Mouse (Mus musculus): ENCODE data around the gene Slc38a4. TPM values are rescaled to one million over a fixed set of nuclear protein-coding genes. Genes with fewer than 3 reads are reported as not detected.

Slc38a4 gene
- polyA plus RNA-seq, 1 experiment from 2014 or later: 127 TPM

- H3K36me3 ChIP-seq (ENCODE audit: control insufficient read depth, insufficient read depth, low read length): no peaks in the 10 kb centered on the region
- peak overlapping the region; percentile 10 for H3K4me2 ChIP-seq (ENCODE audit: low read length)
- no peaks in the 10 kb centered on the region for H3K9me3 ChIP-seq (ENCODE audit: control insufficient read depth, low read length)
- 38% methylated on average over 5 of the region's 5 CpGs for WGBS
- no peak overlapping the region for H3K9ac ChIP-seq (ENCODE audit: low read length)
- H3K27ac ChIP-seq (replicated peaks in 1 of 2; ENCODE audit: control insufficient read depth in 1 of 2, insufficient read depth in 1 of 2, low read depth in 2 of 2, low read length in 2 of 2): 0 out of 4 replicates have a peak overlapping the region, but pooled peaks of 1 of the 2 experiments have one; percentile 19
- H3K4me1 ChIP-seq (ENCODE audit: control insufficient read depth in 2 of 2, insufficient read depth in 2 of 2, low read length in 2 of 2): peaks cover 0 to 11% of the 10 kb centered on the region in 2 experiments; a peak in 2 of 4 replicates
- no peak for ATAC-seq (ENCODE audit: insufficient number of reproducible peaks, insufficient read depth, low FRiP score, low read depth)
- no peak overlapping the region for H3K4me3 ChIP-seq (ENCODE audit: control insufficient read depth in 1 of 2, insufficient read depth in 1 of 2, low read depth in 1 of 2, low read length in 2 of 2)
- H3K27me3 ChIP-seq (ENCODE audit: control insufficient read depth, insufficient read depth, low read length): no peaks in the 10 kb centered on the region
Measured at GRCm38 (mm10) chr15:97085833-97086232, 30.1 kb upstream of the Slc38a4 start.

GRCm38 (mm10) chr15:97077665-97078064 is 21.9 kb upstream of the Slc38a4 start:
- Histone ChIP-seq H3K27ac (replicated peaks in 1 of 2; ENCODE audit: control insufficient read depth in 1 of 2, insufficient read depth in 1 of 2, low read depth in 2 of 2, low read length in 2 of 2) (no peak overlapping the region), H3K4me1 (ENCODE audit: control insufficient read depth in 2 of 2, insufficient read depth in 2 of 2, low read length in 2 of 2) (peaks cover 9 to 18% of the 10 kb centered on the region in 2 experiments), H3K27me3 (ENCODE audit: control insufficient read depth, insufficient read depth, low read length) (no peaks in the 10 kb centered on the region), H3K4me2 (ENCODE audit: low read length) (no peak overlapping the region), H3K9ac (ENCODE audit: low read length) (no peak overlapping the region), H3K9me3 (ENCODE audit: control insufficient read depth, low read length) (no peaks in the 10 kb centered on the region), H3K4me3 (ENCODE audit: control insufficient read depth in 1 of 2, insufficient read depth in 1 of 2, low read depth in 1 of 2, low read length in 2 of 2) (no peak overlapping the region), H3K36me3 (ENCODE audit: control insufficient read depth, insufficient read depth, low read length) (no peaks in the 10 kb centered on the region)
- 88% methylated on average over 6 of the region's 6 CpGs for WGBS
- ATAC-seq (ENCODE audit: insufficient number of reproducible peaks, insufficient read depth, low FRiP score, low read depth): no peak

GRCm38 (mm10) chr15:97076092-97076491 is 20.3 kb upstream of the Slc38a4 start:
- Histone ChIP-seq H3K9ac (ENCODE audit: low read length) (no peak overlapping the region), H3K27ac (replicated peaks in 1 of 2; ENCODE audit: control insufficient read depth in 1 of 2, insufficient read depth in 1 of 2, low read depth in 2 of 2, low read length in 2 of 2) (no peak overlapping the region), H3K4me1 (ENCODE audit: control insufficient read depth in 2 of 2, insufficient read depth in 2 of 2, low read length in 2 of 2) (peaks cover 9 to 20% of the 10 kb centered on the region in 2 experiments), H3K27me3 (ENCODE audit: control insufficient read depth, insufficient read depth, low read length) (no peaks in the 10 kb centered on the region), H3K9me3 (ENCODE audit: control insufficient read depth, low read length) (no peaks in the 10 kb centered on the region), H3K36me3 (ENCODE audit: control insufficient read depth, insufficient read depth, low read length) (no peaks in the 10 kb centered on the region), H3K4me3 (ENCODE audit: control insufficient read depth in 1 of 2, insufficient read depth in 1 of 2, low read depth in 1 of 2, low read length in 2 of 2) (no peak overlapping the region), H3K4me2 (ENCODE audit: low read length) (no peak overlapping the region)
- 77% methylated on average over 3 of the region's 3 CpGs for WGBS
- ATAC-seq (ENCODE audit: insufficient number of reproducible peaks, insufficient read depth, low FRiP score, low read depth): no peak

- Histone ChIP-seq H3K9me3 (ENCODE audit: control insufficient read depth, low read length) (no peaks in the 10 kb centered on the region), H3K4me2 (ENCODE audit: low read length) (no peak overlapping the region), H3K27ac (replicated peaks in 1 of 2; ENCODE audit: control insufficient read depth in 1 of 2, insufficient read depth in 1 of 2, low read depth in 2 of 2, low read length in 2 of 2) (no peak overlapping the region), H3K4me1 (ENCODE audit: control insufficient read depth in 2 of 2, insufficient read depth in 2 of 2, low read length in 2 of 2) (peaks cover 9 to 20% of the 10 kb centered on the region in 2 experiments), H3K27me3 (ENCODE audit: control insufficient read depth, insufficient read depth, low read length) (no peaks in the 10 kb centered on the region), H3K4me3 (ENCODE audit: control insufficient read depth in 1 of 2, insufficient read depth in 1 of 2, low read depth in 1 of 2, low read length in 2 of 2) (no peak overlapping the region), H3K36me3 (ENCODE audit: control insufficient read depth, insufficient read depth, low read length) (no peaks in the 10 kb centered on the region), H3K9ac (ENCODE audit: low read length) (no peak overlapping the region)
- no peak for ATAC-seq (ENCODE audit: insufficient number of reproducible peaks, insufficient read depth, low FRiP score, low read depth)
- 56% methylated on average over 4 of the region's 4 CpGs for WGBS
Measured at GRCm38 (mm10) chr15:97075240-97075639, 19.5 kb upstream of the Slc38a4 start.

GRCm38 (mm10) chr15:97072859-97073826 is 17.4 kb upstream of the Slc38a4 start:
- Histone ChIP-seq H3K27ac (replicated peaks in 1 of 2; ENCODE audit: control insufficient read depth in 1 of 2, insufficient read depth in 1 of 2, low read depth in 2 of 2, low read length in 2 of 2) (no peak overlapping the region), H3K4me2 (ENCODE audit: low read length) (no peak overlapping the region), H3K36me3 (ENCODE audit: control insufficient read depth, insufficient read depth, low read length) (no peaks in the 10 kb centered on the region), H3K9ac (ENCODE audit: low read length) (no peak overlapping the region), H3K27me3 (ENCODE audit: control insufficient read depth, insufficient read depth, low read length) (no peaks in the 10 kb centered on the region), H3K9me3 (ENCODE audit: control insufficient read depth, low read length) (no peaks in the 10 kb centered on the region), H3K4me1 (ENCODE audit: control insufficient read depth in 2 of 2, insufficient read depth in 2 of 2, low read length in 2 of 2) (peaks cover 9 to 22% of the 10 kb centered on the region in 2 experiments), H3K4me3 (ENCODE audit: control insufficient read depth in 1 of 2, insufficient read depth in 1 of 2, low read depth in 1 of 2, low read length in 2 of 2) (no peak overlapping the region)
- ATAC-seq (ENCODE audit: insufficient number of reproducible peaks, insufficient read depth, low FRiP score, low read depth): no peak
- 62% methylated on average over 13 of the region's 13 CpGs for WGBS

- no peaks in the 10 kb centered on the region for H3K27me3 ChIP-seq (ENCODE audit: control insufficient read depth, insufficient read depth, low read length)
- peaks cover 2 to 19% of the 10 kb centered on the region in 2 experiments; a peak in 3 of 4 replicates for H3K4me1 ChIP-seq (ENCODE audit: control insufficient read depth in 2 of 2, insufficient read depth in 2 of 2, low read length in 2 of 2)
- peak overlapping the region; percentile 57 to 71 for H3K27ac ChIP-seq (replicated peaks in 1 of 2; ENCODE audit: control insufficient read depth in 1 of 2, insufficient read depth in 1 of 2, low read depth in 2 of 2, low read length in 2 of 2)
- no peak overlapping the region for H3K4me3 ChIP-seq (ENCODE audit: control insufficient read depth in 1 of 2, insufficient read depth in 1 of 2, low read depth in 1 of 2, low read length in 2 of 2)
- no peaks in the 10 kb centered on the region for H3K36me3 ChIP-seq (ENCODE audit: control insufficient read depth, insufficient read depth, low read length)
- H3K4me2 ChIP-seq (ENCODE audit: low read length): peak overlapping the region; percentile 9; the same call in 1 of the 2 replicates
- 0 out of 2 replicates have a peak, but pooled peaks have one; percentile 66 for ATAC-seq (ENCODE audit: insufficient number of reproducible peaks, insufficient read depth, low FRiP score, low read depth)
- no peaks in the 10 kb centered on the region for H3K9me3 ChIP-seq (ENCODE audit: control insufficient read depth, low read length)
- H3K9ac ChIP-seq (ENCODE audit: low read length): peak overlapping the region; percentile 35; the same call in 1 of the 2 replicates
- 14% methylated on average over 8 of the region's 8 CpGs for WGBS
Measured at GRCm38 (mm10) chr15:97067340-97068136, 11.8 kb upstream of the Slc38a4 start.

- H3K9ac ChIP-seq (ENCODE audit: low read length): no peak overlapping the region
- no peaks in the 10 kb centered on the region for H3K27me3 ChIP-seq (ENCODE audit: control insufficient read depth, insufficient read depth, low read length)
- H3K9me3 ChIP-seq (ENCODE audit: control insufficient read depth, low read length): no peaks in the 10 kb centered on the region
- H3K4me3 ChIP-seq (ENCODE audit: control insufficient read depth in 1 of 2, insufficient read depth in 1 of 2, low read depth in 1 of 2, low read length in 2 of 2): no peak overlapping the region
- WGBS: 38% methylated on average over 5 of the region's 5 CpGs
- H3K4me2 ChIP-seq (ENCODE audit: low read length): no peak overlapping the region
- peak overlapping the region; percentile 57 to 71; a peak in 3 of 4 replicates for H3K27ac ChIP-seq (replicated peaks in 1 of 2; ENCODE audit: control insufficient read depth in 1 of 2, insufficient read depth in 1 of 2, low read depth in 2 of 2, low read length in 2 of 2)
- H3K4me1 ChIP-seq (ENCODE audit: control insufficient read depth in 2 of 2, insufficient read depth in 2 of 2, low read length in 2 of 2): peaks cover 2 to 17% of the 10 kb centered on the region in 2 experiments; a peak in 3 of 4 replicates
- H3K36me3 ChIP-seq (ENCODE audit: control insufficient read depth, insufficient read depth, low read length): no peaks in the 10 kb centered on the region
- ATAC-seq (ENCODE audit: insufficient number of reproducible peaks, insufficient read depth, low FRiP score, low read depth): no peak
Measured at GRCm38 (mm10) chr15:97066937-97067336, 11.2 kb upstream of the Slc38a4 start.

Data from heart, embryonic 14.5 days (tissue).